Mouse (Mus musculus): ENCODE measurements around the gene Ccdc3. TPM values are rescaled to one million over a fixed set of nuclear protein-coding genes. Genes with fewer than 3 reads are reported as not detected.
A peak's percentile ranks its signal among the peaks of the same experiment; 100 is the strongest.
"Not testable (repeated sequence)": the region's sequence is repeated elsewhere in the genome, so short reads cannot be mapped to it uniquely, and the experiment has no call there.

Ccdc3 gene
- polyA plus RNA-seq, 1 experiment from 2014 or later, result 60.1 TPM

GRCm38 (mm10) chr2:5219847-5220375 lies 82.3 kb downstream of the Ccdc3 start:
- H3K4me3 ChIP-seq (replicated peaks), result no peak overlapping the region
- H3K9me3 ChIP-seq (replicated peaks), result no peaks in the 10 kb centered on the region
- no peaks in the 10 kb centered on the region for H3K27me3 ChIP-seq
- no peak for ATAC-seq (ENCODE audit: insufficient number of reproducible peaks, low FRiP score, low TSS enrichment, low read depth)
- WGBS, result 80% methylated on average over 1 of the region's 1 CpGs
- H3K9ac ChIP-seq, result no peak overlapping the region
- H3K4me2 ChIP-seq (replicated peaks), result no peak overlapping the region
- no peaks in the 10 kb centered on the region for H3K36me3 ChIP-seq
- peaks cover 7% of the 10 kb centered on the region; the same call in 1 of the 2 replicates for H3K4me1 ChIP-seq
- peak overlapping the region; percentile 49; the same call in 1 of the 2 replicates for H3K27ac ChIP-seq (replicated peaks)

- no peaks in the 10 kb centered on the region for H3K9me3 ChIP-seq (replicated peaks)
- H3K27me3 ChIP-seq, result no peaks in the 10 kb centered on the region
- no peak overlapping the region for H3K9ac ChIP-seq
- H3K4me2 ChIP-seq (replicated peaks), result no peak overlapping the region
- no peak overlapping the region for H3K27ac ChIP-seq (replicated peaks)
- H3K36me3 ChIP-seq, result no peaks in the 10 kb centered on the region
- peaks cover 8% of the 10 kb centered on the region for H3K4me1 ChIP-seq
- H3K4me3 ChIP-seq (replicated peaks), result no peak overlapping the region
- no peak for ATAC-seq (ENCODE audit: insufficient number of reproducible peaks, low FRiP score, low TSS enrichment, low read depth)
- WGBS, result 39% methylated on average over 2 of the region's 2 CpGs
Observed at GRCm38 (mm10) chr2:5222571-5222970, 85.0 kb downstream of the Ccdc3 start.

- WGBS, result 52% methylated on average over 3 of the region's 3 CpGs
- peaks cover 41% of the 10 kb centered on the region for H3K4me1 ChIP-seq
- H3K9ac ChIP-seq, result no peak overlapping the region
Observed at GRCm38 (mm10) chr2:5236846-5237482, 99.4 kb downstream of the Ccdc3 start.

GRCm38 (mm10) chr2:5237870-5238269 lies 100.3 kb downstream of the Ccdc3 start:
- no peaks in the 10 kb centered on the region for H3K9me3 ChIP-seq (replicated peaks)
- H3K9ac ChIP-seq, result no peak overlapping the region
- no peak for ATAC-seq (ENCODE audit: insufficient number of reproducible peaks, low FRiP score, low TSS enrichment, low read depth)
- no peak overlapping the region for H3K4me2 ChIP-seq (replicated peaks)
- no peaks in the 10 kb centered on the region for H3K36me3 ChIP-seq
- no peaks in the 10 kb centered on the region for H3K27me3 ChIP-seq
- peak overlapping the region; percentile 22; the same call in 1 of the 2 replicates for H3K27ac ChIP-seq (replicated peaks)
- H3K4me3 ChIP-seq (replicated peaks), result no peak overlapping the region
- peaks cover 45% of the 10 kb centered on the region for H3K4me1 ChIP-seq
- 73% methylated on average over 5 of the region's 5 CpGs for WGBS

More at GRCm38 (mm10) chr2:5236846-5237482, 99.4 kb downstream of the Ccdc3 start:
- H3K27me3 ChIP-seq, result no peaks in the 10 kb centered on the region
- no peak for ATAC-seq (ENCODE audit: insufficient number of reproducible peaks, low FRiP score, low TSS enrichment, low read depth)
- H3K4me2 ChIP-seq (replicated peaks), result no peak overlapping the region
- H3K27ac ChIP-seq (replicated peaks), result peak overlapping the region; percentile 22
- H3K36me3 ChIP-seq, result no peaks in the 10 kb centered on the region
- no peaks in the 10 kb centered on the region for H3K9me3 ChIP-seq (replicated peaks)
- no peak overlapping the region for H3K4me3 ChIP-seq (replicated peaks)

- Histone ChIP-seq H3K9ac (no peak overlapping the region), H3K4me2 (replicated peaks) (no peak overlapping the region), H3K9me3 (replicated peaks) (no peaks in the 10 kb centered on the region), H3K4me3 (replicated peaks) (no peak overlapping the region), H3K27me3 (no peaks in the 10 kb centered on the region), H3K27ac (replicated peaks) (peak overlapping the region; percentile 74), H3K36me3 (no peaks in the 10 kb centered on the region), H3K4me1 (peaks cover 45% of the 10 kb centered on the region)
- WGBS, result 21% methylated on average over 4 of the region's 4 CpGs
- ATAC-seq (ENCODE audit: insufficient number of reproducible peaks, low FRiP score, low TSS enrichment, low read depth), result no peak
Observed at GRCm38 (mm10) chr2:5239492-5239891, 101.9 kb downstream of the Ccdc3 start.

GRCm38 (mm10) chr2:5241469-5241897 lies 103.9 kb downstream of the Ccdc3 start:
- Histone ChIP-seq H3K27ac (replicated peaks) (peak overlapping the region; percentile 74), H3K27me3 (no peaks in the 10 kb centered on the region), H3K4me1 (peaks cover 39% of the 10 kb centered on the region), H3K9ac (no peak overlapping the region), H3K4me2 (replicated peaks) (no peak overlapping the region), H3K36me3 (no peaks in the 10 kb centered on the region), H3K4me3 (replicated peaks) (no peak overlapping the region), H3K9me3 (replicated peaks) (no peaks in the 10 kb centered on the region)
- 13% methylated on average over 6 of the region's 6 CpGs for WGBS
- peak; percentile 68; the same call in 1 of the 2 replicates for ATAC-seq (ENCODE audit: insufficient number of reproducible peaks, low FRiP score, low TSS enrichment, low read depth)

- not testable (repeated sequence) for H3K36me3 ChIP-seq; H3K9me3 ChIP-seq (replicated peaks); H3K27ac ChIP-seq (replicated peaks); H3K4me3 ChIP-seq (replicated peaks); H3K27me3 ChIP-seq; H3K4me2 ChIP-seq (replicated peaks); H3K9ac ChIP-seq; ATAC-seq (ENCODE audit: insufficient number of reproducible peaks, low FRiP score, low TSS enrichment, low read depth); H3K4me1 ChIP-seq
- whole genome bisulfite sequencing, result 88% methylated on average over 6 of the region's 6 CpGs
Observed at GRCm38 (mm10) chr2:5249199-5249598, 111.6 kb downstream of the Ccdc3 start.

GRCm38 (mm10) chr2:5249969-5250368 lies 112.4 kb downstream of the Ccdc3 start:
- no peaks in the 10 kb centered on the region for H3K36me3 ChIP-seq
- H3K4me2 ChIP-seq (replicated peaks), result no peak overlapping the region
- H3K4me3 ChIP-seq (replicated peaks), result no peak overlapping the region
- H3K27me3 ChIP-seq, result no peaks in the 10 kb centered on the region
- no peaks in the 10 kb centered on the region for H3K9me3 ChIP-seq (replicated peaks)
- H3K4me1 ChIP-seq, result no peaks in the 10 kb centered on the region
- 40% methylated on average over 12 of the region's 12 CpGs for WGBS
- H3K9ac ChIP-seq, result no peak overlapping the region
- 0 out of 2 replicates have a peak overlapping the region, but pooled peaks have one; percentile 28 for H3K27ac ChIP-seq (replicated peaks)
- peak; percentile 34; the same call in 1 of the 2 replicates for ATAC-seq (ENCODE audit: insufficient number of reproducible peaks, low FRiP score, low TSS enrichment, low read depth)

GRCm38 (mm10) chr2:5258250-5258649 lies 120.7 kb downstream of the Ccdc3 start:
- Histone ChIP-seq H3K4me2 (replicated peaks) (no peak overlapping the region), H3K4me1 (no peaks in the 10 kb centered on the region), H3K9ac (no peak overlapping the region), H3K9me3 (replicated peaks) (0 out of 2 replicates have a peak, but pooled peaks cover 9% of the 10 kb centered on the region), H3K4me3 (replicated peaks) (no peak overlapping the region), H3K36me3 (no peaks in the 10 kb centered on the region), H3K27me3 (no peaks in the 10 kb centered on the region), H3K27ac (replicated peaks) (no peak overlapping the region)
- no peak for ATAC-seq (ENCODE audit: insufficient number of reproducible peaks, low FRiP score, low TSS enrichment, low read depth)
- 74% methylated on average over 3 of the region's 3 CpGs for WGBS

GRCm38 (mm10) chr2:5262279-5262678 lies 124.7 kb downstream of the Ccdc3 start:
- H3K27me3 ChIP-seq, result no peaks in the 10 kb centered on the region
- no peak overlapping the region for H3K4me3 ChIP-seq (replicated peaks)
- no peaks in the 10 kb centered on the region for H3K4me1 ChIP-seq
- H3K9ac ChIP-seq, result no peak overlapping the region
- H3K27ac ChIP-seq (replicated peaks), result no peak overlapping the region
- no peaks in the 10 kb centered on the region for H3K36me3 ChIP-seq
- ATAC-seq (ENCODE audit: insufficient number of reproducible peaks, low FRiP score, low TSS enrichment, low read depth), result no peak
- 70% methylated on average over 2 of the region's 2 CpGs for WGBS
- 0 out of 2 replicates have a peak, but pooled peaks cover 7% of the 10 kb centered on the region for H3K9me3 ChIP-seq (replicated peaks)
- no peak overlapping the region for H3K4me2 ChIP-seq (replicated peaks)

GRCm38 (mm10) chr2:5267980-5268379 lies 130.4 kb downstream of the Ccdc3 start:
- peaks cover 4% of the 10 kb centered on the region; the same call in 1 of the 2 replicates for H3K4me1 ChIP-seq
- H3K4me3 ChIP-seq (replicated peaks), result no peak overlapping the region
- no peak overlapping the region for H3K27ac ChIP-seq (replicated peaks)
- WGBS, result 60% methylated on average over 2 of the region's 2 CpGs
- no peak overlapping the region for H3K9ac ChIP-seq
- no peaks in the 10 kb centered on the region for H3K36me3 ChIP-seq
- H3K27me3 ChIP-seq, result no peaks in the 10 kb centered on the region
- ATAC-seq (ENCODE audit: insufficient number of reproducible peaks, low FRiP score, low TSS enrichment, low read depth), result no peak
- H3K4me2 ChIP-seq (replicated peaks), result no peak overlapping the region
- no peaks in the 10 kb centered on the region for H3K9me3 ChIP-seq (replicated peaks)

Data from embryonic facial prominence, embryonic 15.5 days (tissue).